Mouse (Mus musculus) stomach, postnatal 0 days (tissue): ENCODE results near the gene Ttc26.
"Not testable (repeated sequence)": the region's sequence is repeated elsewhere in the genome, so short reads cannot be mapped to it uniquely, and the experiment has no call there.

Source experiments
- CTCF ChIP-seq: IDR thresholded peaks from 2 replicates; pipeline ENCODE4 v1.5.1; 2016; ENCODE audit warnings: antibody characterized with exemption, low read depth, mild to moderate bottlenecking, moderate library complexity
- EP300 ChIP-seq: optimal IDR thresholded peaks from 2 replicates; pipeline ENCODE3; 2016; ENCODE audit warnings: antibody characterized with exemption

- TF ChIP-seq CTCF, EP300: not testable (repeated sequence)
Observed at GRCm38 (mm10) chr6:38356661-38357433, 24.4 kb upstream of the Ttc26 start.
